Mouse (Mus musculus) neural tube, embryonic 12.5 days (tissue): Measurements from ENCODE around the gene Thumpd3. TPM values are rescaled to one million over a fixed set of nuclear protein-coding genes. Genes with fewer than 3 reads are reported as not detected.

ENCODE experiments used
- ATAC-seq: fragments of 200-750 bp; cut with Nextera tagmentation; 2 replicates; pipeline ENCODE4 v1.8.0; 2017; ENCODE audit warnings: low read depth, mild to moderate bottlenecking, moderate TSS enrichment, moderate library complexity; ENCODE audit not compliant: low FRiP score
- H3K27ac ChIP-seq: fragments of 300-500 bp; sonication (generic); 2 replicates; pipeline ENCODE4 v1.5.1; 2016
- H3K27me3 ChIP-seq: fragments of 300-500 bp; sonication (generic); replicated peaks from 2 replicates; pipeline ENCODE4 v1.6.1; 2016; ENCODE audit warnings: mild to moderate bottlenecking
- H3K36me3 ChIP-seq: fragments of 300-500 bp; sonication (generic); 2 replicates; pipeline ENCODE4 v1.6.1; 2016; ENCODE audit warnings: mild to moderate bottlenecking
- H3K4me1 ChIP-seq: fragments of 300-500 bp; sonication (generic); 2 replicates; pipeline ENCODE4 v1.6.1; 2016
- H3K4me2 ChIP-seq: fragments of 300-500 bp; sonication (generic); replicated peaks from 2 replicates; pipeline ENCODE4 v1.6.1; 2016; ENCODE audit warnings: mild to moderate bottlenecking
- H3K4me3 ChIP-seq: fragments of 300-500 bp; sonication (generic); 2 replicates; pipeline ENCODE4 v1.5.1; 2016
- H3K9ac ChIP-seq: fragments of 300-500 bp; sonication (generic); 2 replicates; pipeline ENCODE4 v1.6.1; 2016; ENCODE audit warnings: mild to moderate bottlenecking
- H3K9me3 ChIP-seq: fragments of 300-500 bp; sonication (generic); 2 replicates; pipeline ENCODE4 v1.6.1; 2016; ENCODE audit warnings: mild to moderate bottlenecking
- WGBS: fragments of 180-500 bp; shearing (Covaris S2); methylation state at CpG from one replicate; pipeline ENCODE4 v1.1.7; 2016; 5-methylcytosine and 5-hydroxymethylcytosine counted together
- polyA plus RNA-seq: library from polyadenylated mRNA; unstranded; fragments of >200 nt; fragmentation: Nextera tagmentation; extraction: Ambion mirVana; gene quantifications from 2 replicates; pipeline ENCODE4 v1.2.1, GENCODE M21; 2016

The Thumpd3 gene
- polyA plus RNA-seq, 1 experiment from 2014 or later = 64.0 TPM

DNA sequence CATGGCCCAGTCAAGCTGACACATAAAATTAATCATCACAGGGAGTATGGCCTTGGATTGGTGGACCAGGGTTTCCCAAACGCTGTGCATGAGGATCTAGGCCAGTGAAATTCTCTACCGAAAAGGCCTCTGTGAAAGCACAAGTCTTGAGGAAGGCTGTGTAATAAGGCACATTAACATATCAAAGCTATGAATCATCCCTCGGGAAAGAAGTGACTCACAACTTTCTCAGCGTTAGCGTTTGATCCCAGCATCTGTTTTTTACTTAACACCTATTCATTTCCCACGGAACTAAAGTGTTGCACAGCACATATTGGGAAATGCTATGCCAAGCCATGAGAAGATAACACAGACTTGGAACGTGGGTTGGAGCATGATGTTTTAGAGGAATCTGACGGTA, 21.2 kb upstream of the Thumpd3 start:
- H3K4me3 ChIP-seq = no peak overlapping the region
- ATAC-seq = no peak
- H3K9ac ChIP-seq = no peak overlapping the region
- H3K27me3 ChIP-seq = no peaks in the 10 kb centered on the region
- 43% methylated on average over 8 of the region's 8 CpGs for WGBS
- no peaks in the 10 kb centered on the region for H3K36me3 ChIP-seq
- H3K4me2 ChIP-seq = no peak overlapping the region
- H3K9me3 ChIP-seq = no peaks in the 10 kb centered on the region
- H3K4me1 ChIP-seq = no peaks in the 10 kb centered on the region
- H3K27ac ChIP-seq = no peak overlapping the region

DNA sequence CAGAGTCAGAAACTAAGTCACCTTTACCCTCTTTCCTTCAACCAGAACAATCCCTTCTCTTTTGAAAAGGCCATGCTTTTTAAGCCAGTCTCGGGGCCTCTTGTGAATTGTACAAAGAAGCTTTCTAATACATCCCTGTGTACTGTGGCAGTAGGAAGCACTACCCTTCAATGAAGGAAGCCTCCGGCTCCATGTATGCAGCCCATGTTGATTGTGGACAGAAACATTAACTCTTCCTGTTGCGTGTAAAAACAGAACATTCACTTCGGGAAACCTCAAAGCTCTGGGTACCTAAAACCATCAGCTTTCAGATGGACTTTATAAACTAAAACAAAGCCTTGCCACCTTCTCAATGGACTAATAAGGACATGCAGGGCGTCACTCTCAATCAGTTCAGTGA, 20.3 kb upstream of the Thumpd3 start:
- Histone ChIP-seq H3K9ac (no peak overlapping the region), H3K27me3 (no peaks in the 10 kb centered on the region), H3K4me1 (no peaks in the 10 kb centered on the region), H3K4me3 (no peak overlapping the region), H3K36me3 (no peaks in the 10 kb centered on the region), H3K4me2 (no peak overlapping the region), H3K9me3 (no peaks in the 10 kb centered on the region), H3K27ac (no peak overlapping the region)
- ATAC-seq = no peak
- WGBS = 52% methylated on average over 5 of the region's 5 CpGs

DNA sequence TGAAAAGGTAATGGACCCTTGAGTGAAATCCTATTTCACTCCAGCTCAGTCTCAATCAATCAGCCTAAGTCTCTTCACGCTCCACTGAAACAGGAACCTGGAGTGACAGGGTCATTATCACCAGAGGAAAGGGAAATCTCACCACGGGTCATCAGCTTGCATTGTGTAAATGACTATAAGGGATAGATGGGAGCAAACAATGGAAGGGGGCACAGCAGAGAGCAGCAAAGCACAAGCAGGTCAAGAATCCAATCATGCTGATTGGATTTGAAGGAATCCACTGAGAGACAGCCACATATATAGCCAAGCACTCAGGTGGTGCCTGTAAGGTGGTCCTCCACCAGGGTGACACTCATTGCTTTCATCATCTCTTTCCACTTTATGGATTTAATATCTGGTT, 18.6 kb upstream of the Thumpd3 start:
- Histone ChIP-seq H3K9ac (no peak overlapping the region), H3K27me3 (no peaks in the 10 kb centered on the region), H3K4me1 (no peaks in the 10 kb centered on the region), H3K9me3 (no peaks in the 10 kb centered on the region), H3K27ac (no peak overlapping the region), H3K4me3 (no peak overlapping the region), H3K4me2 (no peak overlapping the region), H3K36me3 (no peaks in the 10 kb centered on the region)
- 0 out of 2 replicates have a peak, but pooled peaks have one; percentile 41 for ATAC-seq
- 12% methylated on average over 2 of the region's 2 CpGs for WGBS

- Histone ChIP-seq H3K4me1 (no peaks in the 10 kb centered on the region), H3K9ac (no peak overlapping the region), H3K9me3 (no peaks in the 10 kb centered on the region), H3K4me3 (no peak overlapping the region), H3K27me3 (no peaks in the 10 kb centered on the region), H3K27ac (no peak overlapping the region), H3K36me3 (no peaks in the 10 kb centered on the region), H3K4me2 (no peak overlapping the region)
- ATAC-seq = no peak
- WGBS = 75% methylated on average over 3 of the region's 3 CpGs
Observed at GRCm38 (mm10) chr6:113029006-113029405, 17.0 kb upstream of the Thumpd3 start.

DNA sequence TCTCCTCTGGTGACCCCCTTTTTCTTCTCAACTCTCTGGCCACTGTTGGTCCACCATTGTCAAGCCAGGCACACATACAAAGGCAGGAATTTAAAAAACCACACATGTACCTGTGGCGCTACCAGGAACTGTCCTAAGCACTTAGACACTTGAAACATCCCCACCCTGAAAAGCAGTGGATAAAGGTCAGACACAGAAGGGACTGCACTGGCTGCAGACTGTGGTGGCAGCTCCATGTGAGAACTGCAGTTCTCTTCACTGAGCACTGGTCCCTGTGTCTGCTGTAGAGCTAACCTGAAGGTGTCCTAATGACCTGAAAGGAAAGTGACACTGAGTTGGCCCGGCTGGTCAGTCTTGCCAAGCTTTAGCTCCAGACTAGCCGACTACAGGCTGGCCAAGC, 15.5 kb upstream of the Thumpd3 start:
- 80% methylated on average over 3 of the region's 3 CpGs for WGBS

GRCm38 (mm10) chr6:113030970-113031660, 14.9 kb upstream of the Thumpd3 start:
- H3K4me3 ChIP-seq = no peak overlapping the region
- H3K36me3 ChIP-seq = no peaks in the 10 kb centered on the region
- no peak for ATAC-seq
- H3K4me1 ChIP-seq = no peaks in the 10 kb centered on the region
- no peak overlapping the region for H3K27ac ChIP-seq
- H3K9ac ChIP-seq = no peak overlapping the region
- no peaks in the 10 kb centered on the region for H3K27me3 ChIP-seq
- H3K9me3 ChIP-seq = no peaks in the 10 kb centered on the region
- no peak overlapping the region for H3K4me2 ChIP-seq
- 78% methylated on average over 10 of the region's 10 CpGs for WGBS

More for the DNA sequence above, 15.5 kb upstream of the Thumpd3 start:
- H3K36me3 ChIP-seq = no peaks in the 10 kb centered on the region
- no peak for ATAC-seq
- no peak overlapping the region for H3K27ac ChIP-seq
- H3K27me3 ChIP-seq = no peaks in the 10 kb centered on the region
- H3K4me1 ChIP-seq = no peaks in the 10 kb centered on the region
- no peak overlapping the region for H3K4me2 ChIP-seq
- H3K4me3 ChIP-seq = no peak overlapping the region
- no peak overlapping the region for H3K9ac ChIP-seq
- H3K9me3 ChIP-seq = no peaks in the 10 kb centered on the region

- H3K36me3 ChIP-seq = no peaks in the 10 kb centered on the region
- H3K27me3 ChIP-seq = no peaks in the 10 kb centered on the region
- H3K4me3 ChIP-seq = no peak overlapping the region
- H3K27ac ChIP-seq = no peak overlapping the region
- 74% methylated on average over 3 of the region's 3 CpGs for WGBS
- H3K9me3 ChIP-seq = no peaks in the 10 kb centered on the region
- ATAC-seq = no peak
- no peak overlapping the region for H3K4me2 ChIP-seq
- H3K9ac ChIP-seq = no peak overlapping the region
- no peaks in the 10 kb centered on the region for H3K4me1 ChIP-seq
Observed at GRCm38 (mm10) chr6:113032121-113032520, 13.9 kb upstream of the Thumpd3 start.

- 83% methylated on average over 2 of the region's 2 CpGs for WGBS
Observed at GRCm38 (mm10) chr6:113033185-113033584, 12.8 kb upstream of the Thumpd3 start.

GRCm38 (mm10) chr6:113034466-113034865, 11.6 kb upstream of the Thumpd3 start:
- H3K9me3 ChIP-seq = no peaks in the 10 kb centered on the region
- H3K36me3 ChIP-seq = no peaks in the 10 kb centered on the region
- no peaks in the 10 kb centered on the region for H3K27me3 ChIP-seq
- peaks cover 9% of the 10 kb centered on the region for H3K4me1 ChIP-seq
- H3K9ac ChIP-seq = no peak overlapping the region
- no peak overlapping the region for H3K4me2 ChIP-seq
- H3K4me3 ChIP-seq = no peak overlapping the region
- no peak for ATAC-seq
- 90% methylated on average over 6 of the region's 6 CpGs for WGBS
- H3K27ac ChIP-seq = no peak overlapping the region

More at GRCm38 (mm10) chr6:113033185-113033584, 12.8 kb upstream of the Thumpd3 start:
- Histone ChIP-seq H3K9ac (no peak overlapping the region), H3K9me3 (no peaks in the 10 kb centered on the region), H3K36me3 (no peaks in the 10 kb centered on the region), H3K27me3 (no peaks in the 10 kb centered on the region), H3K4me3 (no peak overlapping the region), H3K27ac (no peak overlapping the region), H3K4me2 (no peak overlapping the region), H3K4me1 (peaks cover 3% of the 10 kb centered on the region; the same call in 1 of the 2 replicates)
- no peak for ATAC-seq

DNA sequence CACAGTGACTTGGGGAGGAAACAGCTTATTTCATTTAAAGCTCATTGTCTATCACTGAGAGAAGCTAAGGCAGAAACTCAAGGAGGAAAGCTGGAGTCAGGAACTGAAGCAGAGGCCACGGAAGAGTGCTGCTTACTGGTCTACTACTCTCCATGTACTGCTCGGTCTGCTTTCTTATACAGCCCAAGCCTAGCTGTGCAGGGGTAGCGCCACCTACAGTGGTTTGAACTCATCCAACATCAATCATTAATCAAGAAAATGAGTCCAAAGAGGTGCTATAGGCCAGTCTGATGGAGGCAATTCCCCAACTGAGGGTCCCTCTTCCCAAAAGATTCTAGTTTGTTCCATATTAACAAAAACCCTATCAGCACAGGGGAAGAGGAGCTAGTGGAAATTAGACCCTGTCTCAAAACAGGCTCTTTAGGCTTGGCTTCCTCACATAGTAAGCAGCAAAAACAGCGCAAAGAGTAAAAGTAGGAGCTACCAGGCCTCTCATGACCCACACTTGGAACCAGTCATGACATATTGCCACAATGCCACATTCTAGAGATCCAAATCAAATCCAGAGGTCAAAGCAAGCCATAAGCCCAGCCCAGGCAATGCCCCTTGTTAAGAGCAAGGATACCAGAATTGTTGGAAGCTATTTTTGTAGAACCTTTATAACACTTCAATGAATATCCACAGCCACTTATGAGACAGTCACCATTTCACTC, 9.4 kb upstream of the Thumpd3 start:
- no peak for ATAC-seq
- 63% methylated on average over 4 of the region's 4 CpGs for WGBS
- H3K36me3 ChIP-seq = no peaks in the 10 kb centered on the region
- no peak overlapping the region for H3K27ac ChIP-seq
- H3K4me3 ChIP-seq = no peak overlapping the region
- H3K27me3 ChIP-seq = no peaks in the 10 kb centered on the region
- H3K9me3 ChIP-seq = no peaks in the 10 kb centered on the region
- no peak overlapping the region for H3K9ac ChIP-seq
- no peak overlapping the region for H3K4me2 ChIP-seq
- peaks cover 9% of the 10 kb centered on the region for H3K4me1 ChIP-seq

- H3K4me2 ChIP-seq = peak overlapping the region; percentile 48
- H3K4me3 ChIP-seq = no peak overlapping the region
- H3K4me1 ChIP-seq = peaks cover 9% of the 10 kb centered on the region
- H3K9ac ChIP-seq = no peak overlapping the region
- H3K9me3 ChIP-seq = no peaks in the 10 kb centered on the region
- H3K36me3 ChIP-seq = no peaks in the 10 kb centered on the region
- peak; percentile 72 for ATAC-seq
- H3K27me3 ChIP-seq = no peaks in the 10 kb centered on the region
- WGBS = 8% methylated on average over 19 of the region's 19 CpGs
- H3K27ac ChIP-seq = no peak overlapping the region
Observed at GRCm38 (mm10) chr6:113037946-113038734, 7.9 kb upstream of the Thumpd3 start.

DNA sequence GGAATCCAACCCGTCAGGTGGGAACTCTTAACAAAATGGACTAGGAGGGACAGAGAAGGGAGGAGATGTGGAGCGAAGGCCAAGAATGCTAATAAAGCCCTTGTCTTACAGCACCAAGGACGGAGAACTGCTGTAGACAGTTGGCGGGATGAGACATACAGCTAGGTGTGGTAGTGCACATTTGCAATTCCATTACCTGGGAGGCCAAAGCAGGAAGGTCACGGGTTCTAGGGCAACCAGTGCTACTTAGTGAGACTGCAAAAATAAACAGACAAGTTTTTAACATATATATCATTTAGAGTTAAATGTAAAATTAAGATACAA, 7.3 kb upstream of the Thumpd3 start:
- Histone ChIP-seq H3K4me1 (peaks cover 9% of the 10 kb centered on the region), H3K9me3 (no peaks in the 10 kb centered on the region), H3K27ac (no peak overlapping the region), H3K36me3 (no peaks in the 10 kb centered on the region), H3K27me3 (no peaks in the 10 kb centered on the region), H3K9ac (no peak overlapping the region), H3K4me3 (no peak overlapping the region), H3K4me2 (peak overlapping the region; percentile 48)
- no peak for ATAC-seq
- WGBS = 34% methylated on average over 5 of the region's 5 CpGs
